Mouse (Mus musculus) myocyte (in vitro differentiated cells): ENCODE results near the gene Gm10198. TPM values are rescaled to one million over a fixed set of nuclear protein-coding genes. Genes with fewer than 3 reads are reported as not detected.

Source experiments
- H3K27me3 ChIP-seq: one replicate; pipeline ENCODE4 v1.6.1; 2011; ENCODE audit not compliant: control insufficient read depth, insufficient read depth, insufficient read length
- H3K36me3 ChIP-seq: one replicate; pipeline ENCODE4 v1.6.1; 2011; ENCODE audit not compliant: control insufficient read depth, insufficient read depth
- H3K4me2 ChIP-seq: one replicate; pipeline ENCODE4 v1.6.1; 2011; ENCODE audit warnings: low read depth, control low read depth
- H3K4me3 ChIP-seq: one replicate; pipeline ENCODE4 v1.5.1; 2011; ENCODE audit warnings: mild to moderate bottlenecking, control low read depth, moderate library complexity
- H3K79me2 ChIP-seq: one replicate; pipeline ENCODE4 v1.6.1; 2011; ENCODE audit not compliant: control insufficient read depth, insufficient read depth
- H3ac ChIP-seq: one replicate; pipeline ENCODE4 v1.6.1; 2011; ENCODE audit not compliant: control insufficient read depth, insufficient read length
- CEBPB ChIP-seq: IDR thresholded peaks from 2 replicates; pipeline ENCODE4 v1.6.1; 2011; ENCODE audit warnings: mild to moderate bottlenecking, moderate library complexity; ENCODE audit not compliant: poor library complexity, insufficient read depth, severe bottlenecking
- E2F4 ChIP-seq: IDR thresholded peaks from one replicate; pipeline ENCODE4 v1.6.1; 2011; ENCODE audit warnings: mild to moderate bottlenecking, control low read depth, moderate library complexity; ENCODE audit not compliant: insufficient read depth
- MAX ChIP-seq: IDR thresholded peaks from one replicate; pipeline ENCODE4 v1.6.1; 2011; ENCODE audit warnings: low read depth, mild to moderate bottlenecking, control low read depth
- MYOD1 ChIP-seq, 3 experiments: IDR thresholded peaks; one replicate each; pipeline ENCODE4 v1.6.1; 2011; ENCODE audit warnings: control low read depth in 2 of 3, low read depth in 2 of 3, mild to moderate bottlenecking in 2 of 3, moderate library complexity in 1 of 3; ENCODE audit not compliant: insufficient read length in 2 of 3, control insufficient read depth in 1 of 3
- MYOG ChIP-seq, 3 experiments: IDR thresholded peaks; one replicate each; pipeline ENCODE4 v1.6.1; 2011; ENCODE audit warnings: control low read depth in 2 of 3, low read depth in 2 of 3, mild to moderate bottlenecking in 2 of 3; ENCODE audit not compliant: insufficient read length in 2 of 3, control insufficient read depth in 1 of 3, insufficient read depth in 1 of 3
- POLR2A ChIP-seq: IDR thresholded peaks from one replicate; pipeline ENCODE4 v1.6.1; 2011; ENCODE audit warnings: low read depth, mild to moderate bottlenecking, control low read depth, moderate library complexity; ENCODE audit not compliant: insufficient read length
- POLR2AphosphoS2 ChIP-seq: IDR thresholded peaks from one replicate; pipeline ENCODE4 v1.6.1; 2011; ENCODE audit warnings: low read depth, control low read depth; ENCODE audit not compliant: insufficient read length
- REST ChIP-seq: IDR thresholded peaks from one replicate; pipeline ENCODE4 v1.6.1; 2011; ENCODE audit warnings: mild to moderate bottlenecking, control low read depth, moderate library complexity; ENCODE audit not compliant: insufficient read depth, insufficient read length
- SRF ChIP-seq: IDR thresholded peaks from one replicate; pipeline ENCODE4 v1.6.1; 2011; ENCODE audit warnings: low read depth; ENCODE audit not compliant: control insufficient read depth, insufficient read length
- TCF12 ChIP-seq: IDR thresholded peaks from one replicate; pipeline ENCODE4 v1.6.1; 2011; ENCODE audit warnings: mild to moderate bottlenecking, control low read depth; ENCODE audit not compliant: poor library complexity, insufficient read depth, severe bottlenecking
- TCF3 ChIP-seq: IDR thresholded peaks from one replicate; pipeline ENCODE4 v1.6.1; 2011; ENCODE audit warnings: low read depth, control low read depth; ENCODE audit not compliant: insufficient read length
- USF1 ChIP-seq: IDR thresholded peaks from one replicate; pipeline ENCODE4 v1.6.1; 2011; ENCODE audit warnings: low read depth, mild to moderate bottlenecking, control low read depth, moderate library complexity
- polyA plus RNA-seq: library from polyadenylated mRNA; unstranded; fragments of >200 nt; fragmentation: generic; extraction: Trizol; gene quantifications from one replicate; pipeline ENCODE4 v1.2.1, GENCODE M21; 2012; ENCODE audit warnings: missing spikeins

Gene Gm10198
- polyA plus RNA-seq, 1 experiment = not detected

DNA sequence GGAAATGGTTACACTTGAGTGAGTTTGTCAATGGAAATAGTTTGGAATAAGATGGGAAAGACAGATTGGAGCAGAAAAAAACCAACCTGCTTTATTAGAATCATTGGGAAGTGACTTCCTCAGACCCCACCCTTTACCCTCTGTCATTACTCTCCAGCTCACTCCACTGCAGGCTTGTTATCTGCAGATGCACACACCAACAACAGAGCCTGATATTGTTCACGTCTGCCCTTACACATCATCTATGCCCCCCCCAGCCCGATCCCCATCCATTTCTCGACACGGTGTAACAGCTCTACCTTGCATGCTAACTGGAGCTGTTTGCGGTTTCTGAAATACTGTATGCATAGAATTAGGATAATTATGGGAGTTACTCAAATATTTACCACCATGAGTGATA lies 12.2 kb downstream of the Gm10198 start:
- Histone ChIP-seq H3K36me3 (no peaks in the 10 kb centered on the region), H3K79me2 (no peaks in the 10 kb centered on the region), H3ac (no peak overlapping the region), H3K4me2 (no peak overlapping the region), H3K4me3 (no peak overlapping the region), H3K27me3 (peaks cover 6% of the 10 kb centered on the region)
- TF ChIP-seq TCF12 (no peak), MAX (no peak), SRF (no peak), POLR2AphosphoS2 (no peak), POLR2A (no peak)

DNA sequence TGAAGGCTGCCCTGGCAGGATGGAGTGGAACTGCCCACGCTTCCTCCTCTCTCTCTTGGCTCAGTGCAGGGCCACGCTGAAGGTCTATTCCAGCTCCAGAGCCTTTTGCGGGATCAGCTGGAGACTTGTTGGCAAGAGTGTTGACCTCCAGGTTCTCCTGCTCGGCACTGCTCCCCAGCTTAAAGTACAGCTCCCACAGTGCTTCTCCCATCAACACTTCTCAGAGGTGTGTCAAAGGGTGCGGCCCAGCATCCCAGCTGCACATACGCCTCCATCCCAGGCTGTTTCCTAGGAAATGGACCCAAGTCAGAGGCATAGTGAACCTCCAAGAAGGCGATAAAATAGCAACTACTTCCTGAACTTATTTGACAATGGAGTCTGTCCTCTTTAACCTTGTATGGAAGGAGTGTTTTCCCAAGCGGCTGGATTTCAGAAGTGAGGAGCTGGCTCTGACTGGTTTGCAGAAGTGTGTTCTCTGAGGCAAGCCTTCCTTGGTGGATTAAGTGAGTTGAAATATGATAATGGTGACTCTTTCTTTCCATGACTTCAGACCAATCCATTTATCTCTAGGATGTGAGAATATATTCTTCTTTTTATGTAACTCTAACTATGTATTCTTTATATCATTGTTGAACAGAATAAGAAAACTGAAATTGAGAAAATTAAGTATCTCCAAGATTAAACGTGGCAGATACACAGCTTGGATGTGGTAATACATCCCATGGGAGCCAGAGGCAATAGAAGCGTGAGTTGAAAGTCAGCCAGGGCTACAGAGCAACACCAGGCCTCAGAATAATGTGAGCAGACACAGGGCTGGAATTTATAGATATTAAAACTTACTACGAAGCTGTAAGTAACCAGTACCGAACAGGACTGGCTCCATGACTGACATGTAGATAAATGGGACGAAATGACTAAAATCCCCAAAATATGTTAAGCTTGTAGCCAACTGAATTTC lies 23.9 kb downstream of the Gm10198 start:
- no peak overlapping the region for H3ac ChIP-seq
- no peaks in the 10 kb centered on the region for H3K36me3 ChIP-seq
- H3K27me3 ChIP-seq = peaks cover 5% of the 10 kb centered on the region
- no peak for TF ChIP-seq SRF
- TF ChIP-seq POLR2A = no peak
- TF ChIP-seq USF1 = no peak
- TF ChIP-seq TCF3 = no peak
- no peak for TF ChIP-seq CEBPB
- TF ChIP-seq TCF12 = no peak
- no peak for TF ChIP-seq MYOG (IDR thresholded peaks at IDR 0.05; ENCODE audit: control insufficient read depth in 1 of 3, insufficient read depth in 1 of 3, insufficient read length in 2 of 3, low read depth in 2 of 3)
- TF ChIP-seq POLR2AphosphoS2 = no peak
- no peak for TF ChIP-seq MYOD1 (IDR thresholded peaks at IDR 0.05; ENCODE audit: control insufficient read depth in 1 of 3, insufficient read length in 2 of 3, low read depth in 2 of 3)
- TF ChIP-seq E2F4 = no peak
- no peak for TF ChIP-seq MAX
- no peak for TF ChIP-seq REST
- no peaks in the 10 kb centered on the region for H3K79me2 ChIP-seq
- no peak overlapping the region for H3K4me3 ChIP-seq
- no peak overlapping the region for H3K4me2 ChIP-seq

DNA sequence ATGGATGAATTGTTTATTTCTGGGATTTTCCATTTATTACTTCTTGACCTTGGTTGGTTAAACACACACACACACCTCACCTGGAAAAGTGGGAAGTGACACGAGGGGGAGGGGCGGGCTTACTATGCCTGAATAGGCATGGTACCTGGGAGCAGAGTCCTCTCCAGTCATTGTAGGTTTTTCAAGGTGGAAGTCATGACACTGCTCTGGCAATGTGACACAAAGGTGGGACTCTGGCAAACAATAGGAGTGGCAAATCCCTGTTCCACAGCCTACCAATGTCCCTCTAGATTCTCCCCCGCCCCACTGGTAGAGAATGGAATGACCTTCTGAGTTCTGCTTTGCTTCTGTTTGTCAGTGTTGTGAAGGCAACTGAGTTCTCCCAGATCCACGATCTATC lies 27.8 kb downstream of the Gm10198 start:
- H3K36me3 ChIP-seq = no peaks in the 10 kb centered on the region
- peaks cover 5% of the 10 kb centered on the region for H3K27me3 ChIP-seq
- TF ChIP-seq POLR2A = no peak
- TF ChIP-seq SRF = no peak
- TF ChIP-seq MAX = no peak
- no peak for TF ChIP-seq CEBPB
- TF ChIP-seq MYOG (IDR thresholded peaks at IDR 0.05; ENCODE audit: control insufficient read depth in 1 of 3, insufficient read depth in 1 of 3, insufficient read length in 2 of 3, low read depth in 2 of 3) = no peak
- H3K4me3 ChIP-seq = no peak overlapping the region
- H3K79me2 ChIP-seq = no peaks in the 10 kb centered on the region
- H3ac ChIP-seq = no peak overlapping the region
- H3K4me2 ChIP-seq = no peak overlapping the region

DNA sequence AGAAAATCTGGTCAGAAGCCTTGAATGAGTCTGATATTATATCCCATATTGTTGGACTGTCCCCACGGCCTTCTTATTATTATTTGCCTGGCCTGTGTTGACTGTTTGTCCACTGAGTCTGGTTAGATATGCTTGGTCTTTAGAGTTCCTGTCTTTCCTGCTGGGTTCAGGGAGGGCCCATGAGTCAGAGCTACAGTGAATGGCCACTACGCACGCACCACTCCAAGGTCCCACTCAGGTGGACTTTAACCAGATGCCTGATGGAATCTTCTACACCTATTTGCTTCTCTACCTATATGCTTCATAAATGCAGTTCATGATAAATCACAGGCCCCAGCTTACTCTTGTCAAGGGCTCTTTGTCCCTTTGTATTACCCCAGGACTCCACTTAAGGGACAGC lies 29.8 kb downstream of the Gm10198 start:
- Histone ChIP-seq H3K4me2 (no peak overlapping the region), H3ac (no peak overlapping the region), H3K4me3 (no peak overlapping the region), H3K36me3 (no peaks in the 10 kb centered on the region), H3K79me2 (no peaks in the 10 kb centered on the region), H3K27me3 (no peaks in the 10 kb centered on the region)
- TF ChIP-seq REST (no peak), TCF12 (no peak), MYOG (IDR thresholded peaks at IDR 0.05; ENCODE audit: control insufficient read depth in 1 of 3, insufficient read depth in 1 of 3, insufficient read length in 2 of 3, low read depth in 2 of 3) (no peak), TCF3 (no peak), POLR2A (no peak)

DNA sequence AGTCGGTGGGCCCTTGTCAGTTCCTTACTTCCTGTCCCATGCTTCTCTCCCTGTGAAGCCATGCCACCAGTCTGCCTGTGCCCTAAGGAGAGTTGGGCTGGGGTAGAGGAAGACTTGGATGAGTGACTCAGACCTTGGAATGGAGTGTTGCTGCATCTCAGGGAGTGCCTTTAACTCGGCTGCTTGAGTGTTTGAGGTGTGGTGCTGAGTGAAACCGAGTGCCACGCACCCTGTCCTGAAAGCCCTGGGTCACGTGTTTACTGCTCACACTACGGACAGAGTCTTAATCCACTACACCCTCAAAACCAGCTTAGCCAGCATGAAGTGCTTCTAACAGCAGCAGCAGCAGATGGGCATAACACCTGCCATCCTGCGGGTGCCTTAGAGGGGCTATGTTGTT lies 30.5 kb downstream of the Gm10198 start:
- no peak overlapping the region for H3ac ChIP-seq
- TF ChIP-seq POLR2AphosphoS2 = no peak
- TF ChIP-seq CEBPB = no peak
- no peak for TF ChIP-seq E2F4
- TF ChIP-seq TCF3 = no peak
- no peak for TF ChIP-seq MYOD1 (IDR thresholded peaks at IDR 0.05; ENCODE audit: control insufficient read depth in 1 of 3, insufficient read length in 2 of 3, low read depth in 2 of 3)
- no peak for TF ChIP-seq MAX
- TF ChIP-seq SRF = no peak
- TF ChIP-seq REST = no peak
- no peak for TF ChIP-seq MYOG (IDR thresholded peaks at IDR 0.05; ENCODE audit: control insufficient read depth in 1 of 3, insufficient read depth in 1 of 3, insufficient read length in 2 of 3, low read depth in 2 of 3)
- TF ChIP-seq USF1 = no peak
- TF ChIP-seq TCF12 = no peak
- no peak for TF ChIP-seq POLR2A
- no peak overlapping the region for H3K4me2 ChIP-seq
- no peak overlapping the region for H3K4me3 ChIP-seq
- H3K36me3 ChIP-seq = no peaks in the 10 kb centered on the region
- H3K27me3 ChIP-seq = no peaks in the 10 kb centered on the region
- no peaks in the 10 kb centered on the region for H3K79me2 ChIP-seq
